Mouse (Mus musculus) hindbrain, embryonic 16.5 days (tissue): ENCODE results near the gene 1700023F06Rik. TPM values are rescaled to one million over a fixed set of nuclear protein-coding genes. Genes with fewer than 3 reads are reported as not detected.
A peak's percentile ranks its signal among the peaks of the same experiment; 100 is the strongest.

Source experiments
- ATAC-seq: fragments of 200-750 bp; cut with Nextera tagmentation; 2 replicates; pipeline ENCODE4 v1.8.0; 2017; ENCODE audit warnings: moderate TSS enrichment, moderate library complexity
- H3K27ac ChIP-seq: fragments of 300-500 bp; sonication (generic); 2 replicates; pipeline ENCODE4 v1.5.1; 2014; ENCODE audit warnings: low read depth, mild to moderate bottlenecking, control low read depth, low read length, moderate library complexity
- H3K27me3 ChIP-seq: fragments of 300-500 bp; sonication (generic); replicated peaks from 2 replicates; pipeline ENCODE4 v1.6.1; 2014; ENCODE audit warnings: low read length; ENCODE audit not compliant: control insufficient read depth, insufficient read depth
- H3K36me3 ChIP-seq: fragments of 300-500 bp; sonication (generic); 2 replicates; pipeline ENCODE4 v1.6.1; 2014; ENCODE audit warnings: mild to moderate bottlenecking, low read length, moderate library complexity, mixed read lengths; ENCODE audit not compliant: control insufficient read depth, insufficient read depth
- H3K4me1 ChIP-seq: fragments of 300-500 bp; sonication (generic); 2 replicates; pipeline ENCODE4 v1.6.1; 2014; ENCODE audit warnings: low read depth, low read length; ENCODE audit not compliant: control insufficient read depth, insufficient read depth
- H3K4me2 ChIP-seq: fragments of 300-500 bp; sonication (generic); 2 replicates; pipeline ENCODE4 v1.6.1; 2014; ENCODE audit warnings: mild to moderate bottlenecking, low read length, control low read depth, moderate library complexity
- H3K4me3 ChIP-seq: fragments of 300-500 bp; sonication (generic); 2 replicates; pipeline ENCODE4 v1.5.1; 2014; ENCODE audit warnings: mild to moderate bottlenecking, low read length, control low read depth, moderate library complexity
- H3K9ac ChIP-seq: fragments of 300-500 bp; sonication (generic); 2 replicates; pipeline ENCODE4 v1.6.1; 2014; ENCODE audit warnings: low read depth, mild to moderate bottlenecking, control low read depth, low read length, moderate library complexity
- H3K9me3 ChIP-seq: fragments of 300-500 bp; sonication (generic); 2 replicates; pipeline ENCODE4 v1.6.1; 2014; ENCODE audit warnings: mild to moderate bottlenecking, low read length, moderate library complexity; ENCODE audit not compliant: control insufficient read depth
- WGBS: fragments of 180-500 bp; shearing (Covaris S2); extraction: QIAGEN DNeasy Blood & Tissue Kit; methylation state at CpG from one replicate; pipeline ENCODE4 v1.1.7; 2014; 5-methylcytosine and 5-hydroxymethylcytosine counted together
- polyA plus RNA-seq: library from polyadenylated mRNA; unstranded; fragments of >200 nt; fragmentation: Nextera tagmentation; extraction: Ambion mirVana; gene quantifications from 2 replicates; pipeline ENCODE4 v1.2.1, GENCODE M21; 2015

The 1700023F06Rik gene
- polyA plus RNA-seq, 1 experiment from 2014 or later, result 3.0 TPM

DNA sequence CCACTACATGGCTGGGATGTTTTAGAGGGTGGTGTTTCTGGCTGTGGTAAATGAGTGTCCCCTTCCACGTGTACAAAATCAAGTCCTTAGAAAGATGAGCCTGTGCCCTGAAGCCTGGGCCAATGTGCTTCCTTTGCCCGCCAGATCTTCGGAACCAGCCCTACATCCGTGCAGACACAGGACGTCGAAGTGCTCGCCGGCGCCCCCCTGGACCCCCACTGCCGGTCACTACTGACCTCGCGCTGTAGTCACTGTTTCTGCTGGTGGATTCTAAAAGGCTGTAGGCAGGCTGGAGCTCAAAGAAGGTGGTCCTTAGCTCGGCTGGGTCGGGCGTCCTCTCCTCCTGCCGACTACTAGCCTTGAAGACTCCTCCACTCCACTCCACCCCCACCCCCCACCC, 10.0 kb downstream of the 1700023F06Rik start:
- WGBS, result 6% methylated on average over 13 of the region's 16 CpGs
- Histone ChIP-seq H3K9me3 (no peaks in the 10 kb centered on the region), H3K4me3 (peak overlapping the region; percentile 50; the same call in 1 of the 2 replicates), H3K4me2 (peak overlapping the region; percentile 88), H3K27me3 (peaks cover 41% of the 10 kb centered on the region), H3K9ac (no peak overlapping the region; the same call in 1 of the 2 replicates), H3K36me3 (peaks cover 7% of the 10 kb centered on the region), H3K4me1 (peaks cover 17% of the 10 kb centered on the region), H3K27ac (no peak overlapping the region)
- ATAC-seq, result no peak

DNA sequence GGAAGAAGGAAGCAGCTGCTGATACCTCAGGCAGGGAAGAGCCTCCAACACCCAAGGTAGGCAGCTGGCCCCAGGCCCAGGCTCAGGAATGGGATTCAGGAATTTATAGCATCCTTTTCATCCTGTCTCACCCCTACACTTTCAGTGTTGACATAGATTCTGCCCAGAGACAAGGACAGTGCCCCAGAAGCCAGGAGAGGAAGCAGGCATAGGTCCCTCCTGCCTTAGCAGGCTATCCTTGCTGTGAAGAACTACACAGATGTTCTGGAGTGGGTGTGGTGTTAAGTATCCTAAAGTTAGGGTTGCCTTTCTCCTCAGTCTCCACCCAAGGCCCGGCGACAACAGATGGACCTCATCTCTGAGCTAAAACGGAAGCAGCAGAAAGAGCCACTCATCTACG, 11.0 kb downstream of the 1700023F06Rik start:
- WGBS, result 95% methylated on average over 4 of the region's 4 CpGs
- H3K9me3 ChIP-seq, result no peaks in the 10 kb centered on the region

DNA sequence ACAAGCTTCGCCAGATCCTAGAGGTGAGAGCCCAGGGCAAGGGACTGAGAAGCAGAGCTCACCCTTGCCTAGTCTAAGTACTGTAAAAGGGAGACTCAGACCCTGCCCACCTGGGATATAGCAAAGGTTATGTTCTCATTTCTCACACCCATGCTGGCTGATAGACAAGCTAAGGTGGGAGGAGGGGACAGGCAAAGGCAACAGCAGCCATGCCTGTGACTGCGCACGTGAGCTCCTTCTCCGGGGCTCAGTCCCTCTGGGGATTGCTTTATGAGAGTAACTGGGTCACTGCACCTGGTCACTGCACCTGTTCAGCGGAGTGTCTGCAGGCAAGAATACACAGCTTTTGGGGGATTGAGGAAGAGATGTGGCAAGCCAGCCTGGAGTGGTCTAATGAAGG, 12.7 kb downstream of the 1700023F06Rik start:
- H3K4me2 ChIP-seq, result no peak overlapping the region
- no peaks in the 10 kb centered on the region for H3K9me3 ChIP-seq
- H3K27ac ChIP-seq, result no peak overlapping the region
- no peak overlapping the region for H3K4me3 ChIP-seq
- H3K4me1 ChIP-seq, result peaks cover 19% of the 10 kb centered on the region
- H3K27me3 ChIP-seq, result peaks cover 61% of the 10 kb centered on the region
- H3K9ac ChIP-seq, result no peak overlapping the region
- H3K36me3 ChIP-seq, result peaks cover 7% of the 10 kb centered on the region
- 84% methylated on average over 5 of the region's 5 CpGs for WGBS
- ATAC-seq, result no peak

More for the DNA sequence above, 11.0 kb downstream of the 1700023F06Rik start:
- H3K27me3 ChIP-seq, result peaks cover 48% of the 10 kb centered on the region
- no peak overlapping the region for H3K4me3 ChIP-seq
- H3K27ac ChIP-seq, result no peak overlapping the region
- no peak overlapping the region for H3K9ac ChIP-seq
- no peak for ATAC-seq
- peaks cover 24% of the 10 kb centered on the region for H3K4me1 ChIP-seq
- H3K36me3 ChIP-seq, result peaks cover 7% of the 10 kb centered on the region
- H3K4me2 ChIP-seq, result no peak overlapping the region

DNA sequence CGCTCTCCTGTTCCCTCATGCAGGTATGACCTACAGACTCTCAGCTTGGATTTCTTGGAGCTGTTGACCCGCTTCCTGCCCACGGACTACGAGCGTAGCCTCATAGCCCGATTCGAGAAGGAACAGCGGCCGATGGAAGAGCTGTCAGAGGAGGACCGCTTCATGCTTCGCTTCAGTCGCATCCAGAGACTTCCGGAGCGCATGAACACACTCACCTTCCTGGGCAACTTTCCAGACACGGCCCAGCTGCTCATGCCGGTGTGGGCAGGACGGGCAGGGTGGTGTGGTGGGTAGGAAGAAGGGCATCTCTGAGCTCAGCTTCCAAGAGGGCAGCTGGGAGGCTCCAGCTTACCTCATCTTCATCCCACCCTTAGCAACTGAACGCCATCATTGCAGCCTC, 13.1 kb downstream of the 1700023F06Rik start:
- Histone ChIP-seq H3K9me3 (no peaks in the 10 kb centered on the region), H3K4me3 (no peak overlapping the region), H3K36me3 (peaks cover 7% of the 10 kb centered on the region), H3K4me2 (no peak overlapping the region), H3K27me3 (peaks cover 64% of the 10 kb centered on the region), H3K27ac (no peak overlapping the region), H3K9ac (no peak overlapping the region), H3K4me1 (peaks cover 19% of the 10 kb centered on the region)
- WGBS, result 85% methylated on average over 18 of the region's 18 CpGs
- no peak for ATAC-seq

DNA sequence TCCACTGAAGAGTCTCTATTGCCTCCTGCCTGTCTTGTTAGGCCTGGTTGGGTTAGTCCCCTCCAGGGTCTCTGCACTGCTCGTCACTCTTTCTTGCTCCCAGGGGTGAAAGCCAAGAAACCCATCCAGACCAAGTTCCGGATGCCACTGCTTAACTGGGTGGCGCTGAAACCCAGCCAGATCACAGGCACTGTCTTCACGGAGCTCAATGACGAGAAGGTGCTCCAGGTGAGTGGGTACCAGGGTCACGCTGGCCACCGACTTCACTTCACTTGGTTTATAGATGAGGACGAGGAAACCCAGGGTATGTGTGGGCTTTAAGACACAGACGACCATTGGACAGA, 14.6 kb downstream of the 1700023F06Rik start:
- Histone ChIP-seq H3K27me3 (peaks cover 66% of the 10 kb centered on the region), H3K9me3 (no peaks in the 10 kb centered on the region), H3K27ac (no peak overlapping the region), H3K9ac (no peak overlapping the region), H3K4me2 (no peak overlapping the region), H3K4me3 (no peak overlapping the region), H3K4me1 (peaks cover 15% of the 10 kb centered on the region), H3K36me3 (peaks cover 11% of the 10 kb centered on the region)
- ATAC-seq, result no peak
- 39% methylated on average over 9 of the region's 9 CpGs for WGBS

DNA sequence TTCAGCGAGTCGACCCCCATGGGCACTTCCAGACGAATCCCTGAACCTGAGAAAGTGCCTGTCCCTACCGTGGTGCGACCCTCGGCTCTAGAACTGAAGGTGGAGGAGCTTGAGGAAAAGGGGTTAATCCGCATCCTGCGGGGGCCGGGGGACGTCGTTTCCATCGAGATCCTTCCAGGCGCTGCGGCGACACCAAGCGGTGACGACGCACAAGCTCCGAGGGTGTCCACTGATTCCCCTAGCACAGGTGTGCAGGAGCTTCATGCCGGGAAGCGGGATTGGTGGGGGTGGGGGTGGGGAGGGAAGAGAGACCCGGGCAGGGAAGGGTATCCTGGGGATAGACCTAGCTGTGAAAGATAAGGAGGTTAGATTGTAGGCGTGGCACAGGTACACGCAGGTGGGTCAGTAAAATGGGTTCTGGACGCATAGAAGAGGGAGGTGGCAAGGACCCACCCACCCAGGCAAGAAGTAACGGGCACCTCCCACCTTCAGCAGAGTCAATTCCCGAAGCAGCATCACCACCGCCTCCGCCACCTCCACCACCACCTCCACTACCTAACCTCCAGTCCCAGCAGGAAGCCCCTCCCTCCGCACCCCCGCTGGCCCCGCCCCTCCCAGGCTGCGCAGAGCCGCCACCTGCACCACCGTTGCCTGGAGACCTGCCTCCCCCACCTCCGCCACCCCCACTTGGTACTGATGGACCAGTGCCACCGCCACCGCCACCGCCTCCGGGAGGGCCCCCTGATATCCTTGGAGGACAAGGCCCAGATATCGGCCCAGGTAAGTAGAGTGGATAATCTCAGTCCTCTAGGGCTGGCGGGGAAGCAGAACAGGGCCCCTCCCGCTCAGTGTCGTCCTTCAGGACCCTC, 15.2 kb downstream of the 1700023F06Rik start:
- Histone ChIP-seq H3K4me3 (peak overlapping the region; percentile 30), H3K27ac (no peak overlapping the region), H3K36me3 (peaks cover 11% of the 10 kb centered on the region), H3K4me2 (peak overlapping the region; percentile 45), H3K9ac (peak overlapping the region; percentile 33), H3K4me1 (peaks cover 10% of the 10 kb centered on the region), H3K27me3 (peaks cover 65% of the 10 kb centered on the region), H3K9me3 (no peaks in the 10 kb centered on the region)
- WGBS, result under 1% methylated on average over 30 of the region's 44 CpGs
- ATAC-seq, result peak; percentile 55

DNA sequence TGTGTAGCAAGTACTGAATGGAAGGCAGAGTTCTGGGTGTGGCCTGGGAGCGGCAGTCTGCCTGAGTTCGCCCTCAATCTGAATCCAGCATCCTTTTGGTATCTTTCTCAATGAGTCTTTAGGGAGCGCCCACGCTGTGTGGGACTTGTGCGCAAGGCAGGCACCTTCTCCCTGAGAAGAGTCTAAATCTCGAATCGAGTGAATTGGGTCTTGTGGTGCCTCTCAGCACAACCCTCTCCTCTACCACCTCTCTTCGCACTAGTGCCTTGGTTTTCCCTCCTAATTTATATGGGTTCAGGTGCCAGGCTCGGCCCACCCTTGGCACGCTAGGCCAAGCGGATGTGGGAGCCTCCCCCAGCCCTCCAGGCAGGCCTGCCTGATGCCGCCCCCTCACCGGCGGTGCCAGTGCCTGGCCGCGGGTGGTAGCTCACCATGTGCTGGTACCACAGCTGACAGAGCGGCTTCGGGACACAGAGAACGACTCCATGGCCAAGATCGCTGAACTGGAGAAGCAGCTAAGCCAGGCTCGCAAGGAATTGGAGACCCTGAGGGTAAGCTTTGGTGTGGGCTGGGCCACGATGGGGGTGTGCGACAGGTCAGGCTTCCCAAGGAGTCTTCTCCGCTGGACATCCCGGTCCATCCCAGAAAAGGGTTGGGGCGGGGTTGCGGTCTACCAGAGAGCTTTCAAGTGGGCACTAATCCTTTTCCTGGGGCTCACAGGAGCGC, 16.0 kb downstream of the 1700023F06Rik start:
- Histone ChIP-seq H3K27ac (no peak overlapping the region), H3K36me3 (peaks cover 11% of the 10 kb centered on the region), H3K27me3 (peaks cover 59% of the 10 kb centered on the region), H3K9ac (peak overlapping the region; percentile 33), H3K4me2 (peak overlapping the region; percentile 45), H3K9me3 (no peaks in the 10 kb centered on the region), H3K4me1 (peaks cover 8% of the 10 kb centered on the region; the same call in 1 of the 2 replicates), H3K4me3 (peak overlapping the region; percentile 30)
- 17% methylated on average over 28 of the region's 28 CpGs for WGBS
- peak; percentile 21; the same call in 1 of the 2 replicates for ATAC-seq

DNA sequence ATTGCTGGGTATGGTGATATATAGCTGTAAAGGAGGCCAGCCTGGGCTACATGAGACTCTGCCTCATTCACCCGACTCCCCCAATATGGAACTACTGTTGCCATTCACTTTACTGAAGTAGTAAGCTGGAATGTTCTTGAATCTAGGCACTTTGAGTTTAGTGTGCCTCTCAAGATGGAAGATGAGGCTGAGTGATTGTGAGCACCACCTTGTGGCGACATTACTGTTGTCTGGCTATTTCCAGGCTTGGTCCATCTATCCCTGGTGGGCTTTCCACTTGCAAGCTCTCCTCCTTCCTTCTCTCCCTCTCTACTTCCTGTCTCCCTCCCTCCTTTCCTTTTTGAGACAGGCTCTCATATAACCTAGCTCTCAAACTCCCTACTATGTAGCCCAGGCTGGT, 23.5 kb downstream of the 1700023F06Rik start:
- Histone ChIP-seq H3K4me3 (no peak overlapping the region), H3K36me3 (peaks cover 6% of the 10 kb centered on the region; the same call in 1 of the 2 replicates), H3K27ac (no peak overlapping the region), H3K27me3 (no peaks in the 10 kb centered on the region; the same call in 1 of the 2 replicates), H3K9ac (no peak overlapping the region), H3K4me2 (no peak overlapping the region), H3K4me1 (no peaks in the 10 kb centered on the region), H3K9me3 (no peaks in the 10 kb centered on the region)
- WGBS, result 50% methylated on average over 2 of the region's 2 CpGs
- ATAC-seq, result no peak

DNA sequence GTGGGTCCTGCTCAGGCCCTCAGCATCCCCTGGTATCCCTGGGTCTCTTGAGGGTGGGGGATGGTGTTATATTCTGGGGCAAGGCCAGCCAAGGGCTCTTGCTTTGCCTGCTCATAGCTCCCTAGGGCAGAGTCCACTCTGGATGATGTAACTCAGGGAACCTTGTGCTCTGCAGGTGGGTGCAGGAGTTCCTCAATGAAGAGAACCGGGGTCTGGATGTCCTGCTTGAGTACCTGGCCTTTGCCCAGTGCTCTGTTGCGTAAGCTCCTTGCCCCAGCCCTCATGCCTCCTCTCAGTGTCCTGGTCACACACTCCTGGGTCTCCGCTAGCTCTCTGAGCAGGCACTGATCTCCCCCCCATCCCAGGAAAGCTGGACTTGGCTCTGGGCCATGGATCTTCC, 26.4 kb downstream of the 1700023F06Rik start:
- ATAC-seq, result no peak
- H3K4me1 ChIP-seq, result no peaks in the 10 kb centered on the region
- H3K4me3 ChIP-seq, result no peak overlapping the region
- H3K36me3 ChIP-seq, result peaks cover 2% of the 10 kb centered on the region; the same call in 1 of the 2 replicates
- no peaks in the 10 kb centered on the region for H3K9me3 ChIP-seq
- 83% methylated on average over 3 of the region's 3 CpGs for WGBS
- no peak overlapping the region for H3K9ac ChIP-seq
- no peaks in the 10 kb centered on the region for H3K27me3 ChIP-seq
- H3K27ac ChIP-seq, result no peak overlapping the region
- no peak overlapping the region for H3K4me2 ChIP-seq
